Mouse (Mus musculus) heart, postnatal 0 days (tissue): ENCODE results near the gene Sept9.

ENCODE experiments used
- CTCF ChIP-seq: IDR thresholded peaks from 2 replicates; pipeline ENCODE4 v1.5.1; 2016; ENCODE audit warnings: antibody characterized with exemption, control low read depth, low read depth
- EP300 ChIP-seq: IDR thresholded peaks from 2 replicates; pipeline ENCODE4 v1.6.1; 2016; ENCODE audit warnings: antibody characterized with exemption, low read depth

DNA sequence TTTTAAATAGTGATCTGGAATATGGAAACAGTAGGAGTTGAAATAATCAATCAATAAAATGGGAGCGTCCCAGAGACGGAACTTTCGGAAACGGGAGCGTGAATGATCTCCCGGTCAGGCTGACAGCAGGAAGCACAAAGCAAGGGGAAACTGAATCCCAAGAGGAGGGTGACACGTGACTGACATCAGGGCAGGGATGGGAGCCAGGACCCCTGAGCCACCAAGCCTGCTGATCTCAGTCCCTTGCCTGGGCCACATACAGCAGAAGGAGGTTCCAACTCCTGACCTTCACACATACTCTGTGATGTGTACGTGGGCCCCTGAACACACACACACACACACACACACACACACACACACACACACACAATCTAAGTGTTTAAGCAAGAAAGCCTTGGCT, 37.9 kb upstream of the Sept9 start:
- no peak for TF ChIP-seq CTCF
- TF ChIP-seq EP300 = no peak
